ENCODE assay signal across 11 mouse cellular contexts in genomic region chr9:119571411-119571888, GRCm38 (mm10). TPM values are rescaled to one million over a fixed set of nuclear protein-coding genes. Genes with fewer than 3 reads are reported as not detected.
DNase-seq lines count a peak whose midpoint lies in the region; ATAC-seq lines count a peak whose summit lies in the region.
"Had no signal": no experiment of that assay in that cellular context is flagged by ENCODE, and none has a peak within 500 bp of the region (broad histone marks: within the 10 kb centered on the region; RNA-seq: fewer than 3 reads in every experiment).

No protein-coding gene starts in this region.

- peaks cover 45% of the 10 kb centered on the region for H3K4me1 ChIP-seq in heart, embryonic 15.5 days (replicated peaks)
- H3K4me1 ChIP-seq in heart, embryonic 10.5 days: peaks cover 67% of the 10 kb centered on the region
- H3K4me1 ChIP-seq in embryonic facial prominence, embryonic 11.5 days (ENCODE audit: control insufficient read depth, insufficient read depth, low read length): no peaks in the 10 kb centered on the region
- H3K4me1 ChIP-seq in hindbrain, embryonic 14.5 days (replicated peaks; ENCODE audit: control insufficient read depth, insufficient read depth, low read length): peaks cover 12% of the 10 kb centered on the region; the same call in 1 of the 2 replicates
- H3K4me1 ChIP-seq in neural tube, embryonic 13.5 days (replicated peaks): peaks cover 27% of the 10 kb centered on the region

- ATAC-seq in heart, embryonic 15.5 days (replicated peaks; ENCODE audit: insufficient number of reproducible peaks, insufficient read depth, low FRiP score, low read depth): no peak
- peak; percentile 74 for ATAC-seq in embryonic facial prominence, embryonic 11.5 days (replicated peaks; ENCODE audit: insufficient number of reproducible peaks, low FRiP score, low TSS enrichment, low read depth)
- peak; percentile 35; the same call in 1 of the 2 replicates for ATAC-seq in hindbrain, embryonic 14.5 days (ENCODE audit: low FRiP score)
- peak; percentile 49 for ATAC-seq in neural tube, embryonic 13.5 days (ENCODE audit: low read depth)
- no peak for ATAC-seq in inflammation-experienced regulatory T-cells, adult 6 months

- peak overlapping the region; percentile 5; the same call in 1 of the 2 replicates for H3K9ac ChIP-seq in heart, embryonic 15.5 days
- H3K9ac ChIP-seq in embryonic facial prominence, embryonic 11.5 days (replicated peaks; ENCODE audit: low read length): no peak overlapping the region
- H3K9ac ChIP-seq in hindbrain, embryonic 14.5 days: no peak overlapping the region
- H3K9ac ChIP-seq in neural tube, embryonic 13.5 days: peak overlapping the region; percentile 13; the same call in 1 of the 2 replicates

- no peak overlapping the region for H3K27ac ChIP-seq in heart, embryonic 15.5 days
- H3K27ac ChIP-seq in heart, embryonic 10.5 days: no peak overlapping the region
- H3K27ac ChIP-seq in embryonic facial prominence, embryonic 11.5 days (replicated peaks; ENCODE audit: low read depth, low read length): no peak overlapping the region
- no peak overlapping the region for H3K27ac ChIP-seq in hindbrain, embryonic 14.5 days
- H3K27ac ChIP-seq in neural tube, embryonic 13.5 days (replicated peaks): no peak overlapping the region
- H3K27ac ChIP-seq: macrophage had no signal

- no peaks in the 10 kb centered on the region for H3K9me3 ChIP-seq in heart, embryonic 15.5 days (replicated peaks)
- no peaks in the 10 kb centered on the region for H3K9me3 ChIP-seq in heart, embryonic 10.5 days
- H3K9me3 ChIP-seq in embryonic facial prominence, embryonic 11.5 days (replicated peaks; ENCODE audit: control insufficient read depth, low read length): no peaks in the 10 kb centered on the region
- H3K9me3 ChIP-seq in hindbrain, embryonic 14.5 days (ENCODE audit: control insufficient read depth, low read length): no peaks in the 10 kb centered on the region
- H3K9me3 ChIP-seq in neural tube, embryonic 13.5 days: no peaks in the 10 kb centered on the region

- no peaks in the 10 kb centered on the region for H3K36me3 ChIP-seq in heart, embryonic 15.5 days
- no peaks in the 10 kb centered on the region for H3K36me3 ChIP-seq in heart, embryonic 10.5 days
- H3K36me3 ChIP-seq in embryonic facial prominence, embryonic 11.5 days (replicated peaks; ENCODE audit: control insufficient read depth, insufficient read depth, low read depth, low read length): no peaks in the 10 kb centered on the region
- H3K36me3 ChIP-seq in hindbrain, embryonic 14.5 days (replicated peaks; ENCODE audit: control insufficient read depth, insufficient read depth): no peaks in the 10 kb centered on the region
- H3K36me3 ChIP-seq in neural tube, embryonic 13.5 days: no peaks in the 10 kb centered on the region

- no peak for DNase-seq in heart, embryonic 10.5 days (ENCODE audit: low spot score)
- DNase-seq in embryonic facial prominence, embryonic 11.5 days (ENCODE audit: low spot score): peak; percentile 26
- DNase-seq in hindbrain, embryonic 14.5 days (ENCODE audit: low spot score): no peak
- no peak for DNase-seq in kidney, adult 9 months
- DNase-seq in cerebellum, postnatal 36 days: no peak
- DNase-seq: cerebellum, adult 11 months; liver had no signal

- no peak overlapping the region for H3K4me3 ChIP-seq in heart, embryonic 15.5 days
- H3K4me3 ChIP-seq in heart, embryonic 10.5 days: no peak overlapping the region
- no peak overlapping the region for H3K4me3 ChIP-seq in embryonic facial prominence, embryonic 11.5 days (ENCODE audit: low read depth, low read length)
- 0 out of 2 replicates have a peak overlapping the region, but pooled peaks have one; percentile 4 for H3K4me3 ChIP-seq in hindbrain, embryonic 14.5 days (replicated peaks; ENCODE audit: low read length)
- H3K4me3 ChIP-seq in neural tube, embryonic 13.5 days: peak overlapping the region; percentile 7; the same call in 1 of the 2 replicates

- peak overlapping the region; percentile 17; the same call in 1 of the 2 replicates for H3K4me2 ChIP-seq in heart, embryonic 15.5 days
- H3K4me2 ChIP-seq in embryonic facial prominence, embryonic 11.5 days (ENCODE audit: low read depth, low read length): 0 out of 2 replicates have a peak overlapping the region, but pooled peaks have one; percentile 19
- H3K4me2 ChIP-seq in hindbrain, embryonic 14.5 days (replicated peaks): peak overlapping the region; percentile 41
- peak overlapping the region; percentile 42 for H3K4me2 ChIP-seq in neural tube, embryonic 13.5 days

- WGBS in heart, embryonic 15.5 days: 8% methylated on average over 15 of the region's 15 CpGs
- WGBS in heart, embryonic 10.5 days: 3% methylated on average over 15 of the region's 15 CpGs
- WGBS in embryonic facial prominence, embryonic 11.5 days: 0% methylated on average over 15 of the region's 15 CpGs
- 1% methylated on average over 15 of the region's 15 CpGs for WGBS in hindbrain, embryonic 14.5 days
- WGBS in neural tube, embryonic 13.5 days: 0% methylated on average over 15 of the region's 15 CpGs

- H3K27me3 ChIP-seq in heart, embryonic 15.5 days: peaks cover 68% of the 10 kb centered on the region
- peaks cover 98% of the 10 kb centered on the region for H3K27me3 ChIP-seq in heart, embryonic 10.5 days (ENCODE audit: insufficient read depth, poor library complexity, severe bottlenecking)
- H3K27me3 ChIP-seq in embryonic facial prominence, embryonic 11.5 days (ENCODE audit: control insufficient read depth, insufficient read depth, low read length): peaks cover 33% of the 10 kb centered on the region
- H3K27me3 ChIP-seq in hindbrain, embryonic 14.5 days (ENCODE audit: control insufficient read depth, insufficient read depth, low read length): peaks cover 100% of the 10 kb centered on the region
- H3K27me3 ChIP-seq in neural tube, embryonic 13.5 days: peaks cover 100% of the 10 kb centered on the region

RNA-seq across cellular contexts. Expression of gene Scn5a, which starts 7.4 kb away (rescaled TPM):
- polyA plus RNA-seq in heart, embryonic 15.5 days (2015; fragmentation: Nextera tagmentation; extraction: Ambion mirVana): 7.0 and 9.0 TPM in 2 replicates
- polyA plus RNA-seq in heart, embryonic 10.5 days (2016; fragmentation: Nextera tagmentation; extraction: Ambion mirVana): 8.2 and 18.0 TPM in 2 replicates
- polyA plus RNA-seq in embryonic facial prominence, embryonic 11.5 days (2014; fragmentation: Nextera tagmentation; extraction: Ambion mirVana): 0.52 and 0.61 TPM in 2 replicates
- 0.12 and 0.20 TPM in 2 replicates for polyA plus RNA-seq in hindbrain, embryonic 14.5 days (2014; fragmentation: Nextera tagmentation; extraction: Ambion mirVana)
- 0.95 and 1.1 TPM in 2 replicates for polyA plus RNA-seq in neural tube, embryonic 13.5 days (2015; fragmentation: Nextera tagmentation; extraction: Ambion mirVana)
- polyA plus RNA-seq in inflammation-experienced regulatory T-cells, adult 6 months (2017; shearing (Covaris generic)): not detected
- polyA plus RNA-seq: macrophage had no signal

Comparison
In these comparisons a context has a peak if more than half of its experiments do, and no peak if none do; other contexts are left out.
1. ATAC-seq: peak in embryonic facial prominence, embryonic 11.5 days (single experiment), hindbrain, embryonic 14.5 days (single experiment) and neural tube, embryonic 13.5 days (single experiment); none in heart, embryonic 15.5 days (single experiment) and inflammation-experienced regulatory T-cells, adult 6 months (single experiment).
2. H3K4me3 ChIP-seq: peak in hindbrain, embryonic 14.5 days (single experiment) and neural tube, embryonic 13.5 days (single experiment); none in heart, embryonic 15.5 days (single experiment), heart, embryonic 10.5 days (single experiment) and embryonic facial prominence, embryonic 11.5 days (single experiment).
3. H3K9ac ChIP-seq: peak in heart, embryonic 15.5 days (single experiment) and neural tube, embryonic 13.5 days (single experiment); none in embryonic facial prominence, embryonic 11.5 days (single experiment) and hindbrain, embryonic 14.5 days (single experiment).
4. Peak in every context shown above with its lines, with median percentiles within 50 percentile points of each other: H3K4me2 ChIP-seq.